Mouse (Mus musculus): ENCODE measurements around the gene Tmcc2.

The Tmcc2 gene

DNA sequence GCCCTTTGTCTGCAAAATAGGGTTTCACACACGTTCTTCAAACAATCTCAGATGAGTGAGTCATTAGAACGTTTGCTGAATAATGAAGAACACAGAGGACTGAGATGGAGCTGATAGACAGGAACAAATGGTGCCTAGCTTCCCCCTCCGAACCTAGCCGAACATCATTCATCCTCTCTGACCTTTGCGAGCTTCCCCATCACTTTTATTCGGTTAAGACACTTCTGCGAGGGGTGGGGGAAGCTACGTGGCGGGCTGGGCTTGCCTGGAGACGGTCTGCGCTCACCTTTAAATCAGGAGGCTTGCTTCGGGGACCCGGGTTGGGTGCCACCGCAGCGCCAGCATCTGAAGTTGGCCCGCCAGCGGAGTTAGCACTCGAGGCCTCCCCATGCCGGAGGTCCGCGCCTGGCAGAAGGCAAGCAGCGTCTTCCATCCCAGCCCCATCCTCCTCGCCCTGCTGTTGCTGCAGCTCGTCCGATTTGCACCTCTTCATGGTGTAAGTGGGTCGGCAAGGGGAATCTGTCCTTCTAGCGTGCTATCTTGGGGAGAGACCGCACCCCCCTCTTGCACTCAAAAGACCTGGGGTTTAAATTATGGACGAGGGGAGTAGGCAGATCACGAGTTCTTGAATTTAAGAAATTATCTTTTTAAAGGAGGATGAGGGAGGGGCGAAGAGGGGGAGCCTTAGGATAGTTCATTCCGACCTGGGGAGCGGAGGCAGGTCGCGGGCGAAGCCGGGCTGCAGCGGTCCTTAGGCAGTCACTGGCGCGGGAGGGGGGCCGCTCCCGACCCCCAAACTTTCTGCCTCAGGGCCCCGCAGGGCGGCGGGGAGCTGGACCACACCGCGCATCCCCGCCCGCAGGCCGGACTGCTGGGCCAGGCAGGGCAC, at the start of gene Tmcc2:
Tmcc2 (minus strand) TSS at position 591 of the 889 bp plus-strand sequence.
- no peak for DNase-seq (ENCODE audit: low read depth)

DNA sequence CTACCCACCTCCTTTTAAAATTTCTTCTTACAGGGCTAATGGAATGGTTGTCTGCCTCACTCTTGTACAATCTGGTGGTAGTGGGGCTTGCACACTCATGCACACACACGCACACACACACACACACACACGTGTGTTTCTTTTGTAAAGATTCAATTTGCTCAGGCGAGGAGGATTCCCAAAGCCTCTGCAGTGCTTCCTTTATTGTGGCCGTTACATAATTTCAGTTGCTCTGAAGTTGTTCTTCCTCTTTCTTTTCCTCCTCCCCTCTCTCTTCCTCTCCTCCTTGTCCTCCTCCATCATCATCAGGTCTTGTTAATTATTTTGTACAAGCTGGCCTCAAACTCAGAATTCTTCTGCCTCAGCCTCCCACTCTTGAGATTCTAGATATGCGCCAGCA, 46.3 kb upstream of the Tmcc2 start:
- DNase-seq (ENCODE audit: low read depth): no peak

DNA sequence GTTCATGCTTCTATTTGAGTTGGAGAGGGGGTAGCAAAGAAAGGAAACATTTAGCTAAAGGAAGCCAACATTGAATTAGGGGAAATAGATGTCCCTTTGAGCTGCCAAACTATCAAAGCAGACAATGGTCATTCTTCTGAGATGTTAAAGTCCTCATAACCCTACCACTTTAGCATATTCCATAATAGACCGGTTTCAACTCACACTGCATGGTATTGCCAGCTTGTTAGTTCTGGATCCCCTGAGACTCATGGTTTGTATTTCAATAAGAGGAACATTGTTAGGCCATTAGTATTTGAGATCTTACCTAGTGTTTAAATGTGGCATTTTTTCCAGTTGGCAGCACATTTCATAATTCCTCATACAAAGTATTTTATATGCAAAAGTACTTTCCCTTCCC, 45.9 kb upstream of the Tmcc2 start:
- no peak for DNase-seq (ENCODE audit: low read depth)

DNA sequence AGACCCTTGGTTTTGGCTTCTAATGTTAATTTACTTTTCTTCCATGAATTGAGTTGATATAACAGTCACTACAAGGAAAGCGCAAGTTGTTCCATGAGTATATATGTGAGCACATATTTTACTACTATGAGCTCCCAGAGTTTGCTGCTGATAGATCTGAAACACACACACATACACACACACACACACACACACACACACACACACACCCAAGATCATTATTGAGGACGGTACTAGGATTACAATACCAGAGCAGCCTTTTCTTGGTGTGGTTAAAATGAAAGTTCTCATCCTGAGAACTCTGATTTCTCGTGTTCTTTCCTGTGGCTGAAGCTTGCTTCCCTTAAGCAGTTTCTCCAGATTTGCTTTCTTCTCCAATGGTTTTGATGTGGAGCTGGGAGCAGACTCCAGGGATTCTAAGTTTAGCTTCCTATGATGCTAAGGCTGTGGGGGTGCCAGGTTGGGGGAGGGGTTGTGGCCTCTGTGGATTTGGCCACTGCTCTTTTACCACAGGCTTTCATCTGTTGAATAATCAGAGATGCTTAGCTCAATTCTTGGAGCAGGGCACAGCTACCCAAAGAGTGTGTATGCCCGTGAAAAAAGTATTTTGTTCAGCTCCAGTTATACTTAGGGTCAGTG, 45.4 kb upstream of the Tmcc2 start:
- DNase-seq (ENCODE audit: low read depth): no peak

GRCm38 (mm10) chr1:132434032-132434431, 43.0 kb upstream of the Tmcc2 start:
- no peak for DNase-seq (ENCODE audit: low read depth)

DNA sequence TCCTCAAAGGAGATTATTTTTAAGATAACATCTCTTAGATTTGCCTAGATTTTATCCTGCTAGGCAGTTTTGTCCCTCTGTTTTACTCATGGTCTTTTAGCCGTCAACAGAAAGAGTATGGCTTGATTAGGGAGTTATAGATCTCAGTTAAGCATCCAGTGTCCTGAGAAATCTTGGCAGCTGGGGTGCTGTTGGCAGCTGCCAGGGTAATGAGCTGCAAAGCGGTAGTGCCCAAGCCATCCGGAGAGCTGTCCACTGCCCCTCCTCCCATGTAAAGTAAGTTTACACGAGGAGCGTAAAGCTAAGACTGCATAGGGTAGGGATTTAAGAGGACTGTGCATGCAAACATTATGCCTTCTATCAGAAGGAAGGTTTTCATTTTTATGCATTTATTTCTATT, 42.3 kb upstream of the Tmcc2 start:
- no peak for DNase-seq (ENCODE audit: low read depth)

- DNase-seq (ENCODE audit: low read depth): no peak
These were observed 40.6 kb upstream of the Tmcc2 start for GRCm38 (mm10) chr1:132431716-132432115.

DNA sequence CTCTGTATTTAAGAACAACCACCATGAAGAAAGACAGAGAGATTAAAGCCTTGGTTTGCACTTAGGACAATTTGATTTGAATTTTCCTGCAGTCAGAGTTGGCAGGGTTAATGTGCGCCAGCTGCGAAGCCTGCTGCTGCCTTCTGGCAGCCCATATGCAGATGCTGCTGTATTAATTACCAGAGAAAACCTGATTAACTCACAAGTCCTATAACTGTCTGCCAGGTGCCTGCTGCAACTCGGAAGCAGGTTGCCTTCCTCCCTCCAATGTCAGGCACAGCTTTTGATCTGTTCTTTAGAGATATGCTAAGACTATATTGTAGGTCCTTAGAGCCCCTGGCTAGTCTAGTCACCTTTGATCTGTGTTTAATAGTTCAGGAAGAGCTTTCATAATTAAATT, 39.7 kb upstream of the Tmcc2 start:
- no peak for DNase-seq (ENCODE audit: low read depth)

DNA sequence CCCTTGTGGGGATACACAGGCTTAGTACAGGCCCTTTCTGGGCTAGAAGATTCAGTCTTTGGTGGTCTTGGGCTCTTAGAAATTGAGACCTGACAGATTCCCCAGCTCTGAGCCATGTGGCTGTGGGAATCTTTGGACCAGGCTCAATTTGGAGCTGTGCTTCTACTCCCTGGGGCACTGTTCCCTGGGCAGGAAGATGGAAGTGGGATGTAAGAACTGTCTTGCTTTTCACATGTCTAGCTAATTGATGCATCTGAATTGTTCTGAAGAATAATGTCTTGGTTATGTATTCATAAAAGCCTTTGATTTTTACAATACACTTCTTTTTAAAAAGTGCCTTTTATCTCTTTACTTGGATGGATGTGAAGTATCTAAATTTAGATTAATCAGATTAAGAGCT, 34.5 kb upstream of the Tmcc2 start:
- no peak for DNase-seq (ENCODE audit: low read depth)

DNA sequence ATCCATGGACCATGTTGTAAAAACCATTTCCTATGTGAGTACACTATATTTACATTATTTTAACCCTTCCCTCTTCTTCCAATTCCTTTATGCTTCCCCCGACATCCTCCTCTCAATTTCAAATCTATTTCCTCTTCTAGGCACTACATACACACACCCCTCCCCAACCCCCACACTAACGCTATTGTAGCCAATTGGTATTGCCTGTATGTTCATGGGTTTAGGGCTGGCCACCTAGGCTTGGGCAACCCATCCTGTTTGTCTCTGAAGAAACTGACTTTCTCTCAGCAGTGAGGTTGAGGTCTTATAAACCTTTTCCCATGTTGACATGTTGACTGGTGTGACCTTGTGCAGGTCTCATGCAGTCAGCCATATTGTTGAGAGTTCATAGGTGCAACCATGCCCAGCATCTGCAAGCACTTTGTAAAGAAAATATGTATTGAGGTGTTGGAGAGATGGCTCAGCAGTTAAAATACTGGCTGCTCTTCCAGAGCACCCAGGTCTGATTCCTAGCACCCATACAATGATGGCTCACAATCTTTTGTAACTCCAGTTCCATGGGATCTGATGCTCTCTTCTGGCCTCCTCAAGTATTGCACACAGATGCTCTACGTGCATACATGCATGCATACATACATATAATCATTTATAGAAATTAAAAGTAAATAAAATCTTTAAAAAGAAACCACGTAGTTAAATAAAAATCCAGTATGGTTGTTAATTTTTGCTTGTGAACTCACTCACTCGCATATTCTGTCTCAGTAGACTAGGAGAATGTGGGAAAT, 32.0 kb upstream of the Tmcc2 start:
- peak; percentile 31 for DNase-seq (ENCODE audit: low read depth)

DNA sequence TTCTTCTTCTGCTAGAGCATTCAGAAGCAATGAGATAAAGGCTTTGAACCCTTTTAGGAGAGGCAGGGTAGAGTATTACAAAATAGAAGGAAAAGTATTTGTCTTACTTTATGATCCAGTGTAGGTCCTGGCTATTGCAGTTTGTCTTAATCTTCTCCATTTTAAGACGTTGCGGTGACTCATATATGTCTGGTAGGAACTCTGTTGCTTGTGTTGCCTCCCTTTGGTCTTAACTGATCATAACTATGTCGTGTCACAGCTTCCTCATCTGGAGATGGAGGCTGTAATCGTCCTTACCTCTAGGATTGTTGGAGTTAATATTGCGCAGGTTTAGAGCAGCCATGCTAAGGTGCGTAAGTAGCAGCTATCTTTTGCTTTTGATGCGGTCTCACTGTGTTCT, 29.6 kb upstream of the Tmcc2 start:
- peak; percentile 78 for DNase-seq (ENCODE audit: low read depth)

DNA sequence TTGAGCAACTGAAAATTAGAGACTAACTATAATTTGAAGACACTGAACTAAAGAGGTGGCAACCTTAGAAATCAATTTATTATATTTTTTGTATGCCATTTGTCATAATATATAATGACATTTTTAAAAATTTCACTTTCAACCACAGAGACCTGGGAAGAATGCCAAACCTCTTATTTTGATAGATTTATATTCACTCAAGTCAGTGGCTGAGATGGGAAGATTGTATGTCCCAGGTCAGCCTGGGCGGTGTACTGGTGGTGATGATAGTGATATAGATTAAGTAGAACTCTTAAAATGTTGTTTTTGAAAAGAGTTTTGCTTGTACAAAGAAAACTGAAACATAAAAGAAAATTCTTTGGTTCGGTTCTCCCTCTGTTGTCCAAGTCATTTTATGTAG, 29.1 kb upstream of the Tmcc2 start:
- peak; percentile 47 for DNase-seq (ENCODE audit: low read depth)

- peak; percentile 93 for DNase-seq (ENCODE audit: low read depth)
These were observed 26.5 kb upstream of the Tmcc2 start, which contains the start of gene Dstyk for GRCm38 (mm10) chr1:132417319-132418251. Gene Dstyk (plus strand): TSS chr1:132417555.

DNA sequence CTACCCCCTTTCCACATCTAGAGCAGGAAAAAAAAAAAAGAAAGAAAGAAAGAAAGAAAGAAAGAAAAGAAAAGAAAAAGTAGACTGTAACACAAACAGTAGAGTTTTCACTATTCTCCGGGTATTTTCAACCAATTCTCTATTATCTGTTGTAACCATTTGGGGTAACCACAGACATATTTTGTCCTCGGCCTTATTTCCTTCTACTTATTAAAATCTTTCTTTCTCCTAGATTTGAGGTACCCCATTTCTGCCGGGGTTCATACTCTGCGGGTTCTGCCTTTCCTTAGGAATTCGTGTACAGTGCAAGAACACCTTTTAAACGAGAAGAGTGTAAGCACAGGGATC, 25.8 kb upstream of the Tmcc2 start:
- DNase-seq (ENCODE audit: low read depth): no peak

- peak; percentile 73 for DNase-seq (ENCODE audit: low read depth)
These were observed 25.3 kb upstream of the Tmcc2 start for GRCm38 (mm10) chr1:132416244-132416942.

- peak; percentile 64 for DNase-seq (ENCODE audit: low read depth)
These were observed 19.6 kb upstream of the Tmcc2 start for GRCm38 (mm10) chr1:132410657-132411056.

DNA sequence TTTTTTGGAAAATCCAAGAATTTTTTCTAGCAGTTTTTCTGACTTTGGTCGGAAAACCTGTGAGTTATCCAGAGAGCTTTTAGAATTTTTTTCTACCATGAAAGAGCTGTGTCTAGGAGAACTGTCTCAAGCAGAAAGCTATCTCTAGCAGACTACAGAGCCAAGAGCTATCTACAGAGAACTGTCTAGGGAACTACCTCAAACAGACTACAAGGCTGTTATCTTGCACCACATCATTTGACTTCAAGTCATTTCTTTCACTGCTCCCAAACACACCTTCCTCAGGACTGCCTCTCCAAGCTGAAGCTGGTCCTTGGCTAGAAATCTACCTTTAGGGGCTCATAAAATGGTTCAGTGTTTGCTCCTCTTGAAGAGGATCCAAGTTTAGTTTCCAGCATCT, 10.8 kb upstream of the Tmcc2 start:
- no peak for DNase-seq (ENCODE audit: low read depth)

- no peak for DNase-seq (ENCODE audit: low read depth)
These were observed 9.5 kb upstream of the Tmcc2 start for GRCm38 (mm10) chr1:132400538-132400937.

DNA sequence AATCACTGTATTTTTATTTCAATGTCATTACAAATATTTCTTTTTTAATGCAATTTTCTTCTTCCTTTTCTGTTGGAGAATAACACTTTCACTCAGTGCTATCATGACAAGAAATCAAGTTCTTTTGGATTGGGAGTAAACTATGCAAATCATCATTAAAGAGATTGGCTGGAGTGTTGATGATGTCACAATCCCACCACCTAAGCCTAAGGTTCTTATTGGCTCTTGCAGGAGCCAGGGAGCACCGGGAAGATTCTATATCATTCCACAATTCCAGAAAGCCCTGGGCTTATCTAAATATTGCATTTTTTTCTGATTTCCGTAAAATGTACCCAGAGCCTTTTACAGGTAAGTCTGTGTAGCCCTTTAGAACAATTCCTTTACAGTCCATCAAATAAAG, 5.6 kb upstream of the Tmcc2 start:
- no peak for DNase-seq (ENCODE audit: low read depth)

DNA sequence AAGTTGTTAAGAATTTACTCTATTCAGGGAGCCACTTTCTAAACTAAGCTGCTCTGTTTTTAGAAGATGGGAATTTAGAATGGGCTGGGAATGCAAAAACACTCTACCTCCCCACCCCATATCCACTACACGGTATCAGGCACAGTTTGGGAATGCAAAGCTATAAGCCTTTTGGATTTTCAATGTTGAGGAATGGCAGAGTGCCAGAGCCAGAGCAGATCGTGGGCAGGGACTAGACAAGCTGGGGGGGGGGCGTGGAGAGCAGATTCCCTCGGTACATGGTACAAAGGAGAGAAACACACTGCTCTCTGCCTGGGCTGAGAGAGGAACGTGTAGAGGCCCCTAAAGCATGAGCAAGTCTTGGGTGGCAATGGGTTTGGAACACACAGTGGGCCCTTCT, 1.8 kb upstream of the Tmcc2 start:
- DNase-seq (ENCODE audit: low read depth): no peak

GRCm38 (mm10) chr1:132391580-132392022, 520 bp upstream of the Tmcc2 start:
- DNase-seq (ENCODE audit: low read depth): no peak
